Mouse (Mus musculus): ENCODE results near the gene Shkbp1.

Shkbp1 gene

GRCm38 (mm10) chr7:27355745-27356240 lies at the start of gene Shkbp1:
Gene Shkbp1, minus strand, starts transcription at chr7:27356019.
- DNase-seq: peak; percentile 80

- peak in 1 of 2 experiments; percentile 20 for DNase-seq
These were observed 48.6 kb upstream of the Shkbp1 start for GRCm38 (mm10) chr7:27404203-27404942.

DNA sequence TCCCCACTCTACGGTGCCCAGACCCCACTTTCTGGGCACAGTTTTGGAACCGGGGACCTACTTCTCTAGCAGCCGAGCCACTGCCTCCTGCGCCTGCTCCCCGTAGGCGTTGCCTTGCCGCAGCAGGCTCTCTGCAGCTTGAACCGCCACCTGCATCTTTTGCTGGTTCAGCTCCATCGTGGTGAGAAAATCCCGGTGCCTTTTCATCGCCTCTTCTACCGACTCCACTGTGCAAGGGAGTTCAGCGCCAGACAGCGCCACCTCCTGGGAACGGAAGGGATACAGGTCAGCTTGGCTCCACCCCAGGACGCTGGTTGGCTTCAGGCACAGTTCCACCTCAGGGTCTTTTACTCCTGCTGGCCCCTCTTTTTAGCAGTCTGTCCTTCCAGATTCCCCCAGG lies 46.9 kb upstream of the Shkbp1 start:
- DNase-seq: peak; percentile 88

GRCm38 (mm10) chr7:27400545-27400944 lies 44.7 kb upstream of the Shkbp1 start:
- no peak for DNase-seq

GRCm38 (mm10) chr7:27397048-27397949 lies 41.5 kb upstream of the Shkbp1 start:
- DNase-seq: peak in 1 of 2 experiments; percentile 62

GRCm38 (mm10) chr7:27396184-27397047 lies 40.6 kb upstream of the Shkbp1 start:
- peak; percentile 68 to 76 for DNase-seq

- peak; percentile 45 to 55 for DNase-seq
These were observed 39.8 kb upstream of the Shkbp1 start for GRCm38 (mm10) chr7:27395521-27396183.

DNA sequence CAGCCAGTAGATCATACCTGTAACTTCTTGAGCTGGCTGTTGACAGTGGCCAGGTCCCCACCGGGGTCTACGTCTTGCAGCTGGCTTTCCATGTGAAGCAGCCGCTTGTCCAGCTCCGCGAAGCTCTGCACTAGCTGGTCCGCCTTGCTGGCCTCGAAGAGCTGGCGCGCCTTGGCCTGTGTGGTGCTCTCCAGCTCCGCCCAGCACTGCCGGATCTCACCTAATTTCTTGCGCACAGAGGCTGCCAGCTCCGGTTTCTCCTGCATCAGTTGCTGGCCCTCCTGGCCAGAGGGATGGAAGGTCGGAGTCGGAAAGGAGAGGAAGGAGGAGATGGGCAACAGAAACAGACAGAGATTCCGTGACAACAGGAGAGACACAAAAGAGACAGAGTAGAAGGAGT lies 35.6 kb upstream of the Shkbp1 start:
- peak; percentile 47 to 57 for DNase-seq

DNA sequence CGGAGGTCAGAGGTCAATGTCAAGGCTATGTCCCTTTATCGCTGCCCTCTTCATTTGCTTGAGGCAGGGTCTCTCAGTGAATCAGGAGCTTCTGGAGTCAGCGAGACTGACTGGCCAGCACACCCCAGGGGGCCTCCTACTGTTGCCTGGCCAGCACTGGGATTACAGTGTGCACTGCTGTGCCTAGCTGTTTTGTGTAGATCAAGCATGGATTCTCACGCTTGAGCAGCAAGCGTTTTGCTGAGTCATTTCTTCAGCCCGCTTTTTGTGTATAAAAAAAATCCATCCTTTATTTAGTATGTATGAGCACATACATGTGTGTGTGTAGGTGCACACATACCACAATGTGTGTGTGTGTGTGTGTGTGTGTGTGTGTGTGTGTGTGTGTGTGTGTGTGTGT lies 33.4 kb upstream of the Shkbp1 start:
- DNase-seq: no peak

- DNase-seq: peak; percentile 47 to 60
These were observed 28.9 kb upstream of the Shkbp1 start for GRCm38 (mm10) chr7:27384731-27385130.

DNA sequence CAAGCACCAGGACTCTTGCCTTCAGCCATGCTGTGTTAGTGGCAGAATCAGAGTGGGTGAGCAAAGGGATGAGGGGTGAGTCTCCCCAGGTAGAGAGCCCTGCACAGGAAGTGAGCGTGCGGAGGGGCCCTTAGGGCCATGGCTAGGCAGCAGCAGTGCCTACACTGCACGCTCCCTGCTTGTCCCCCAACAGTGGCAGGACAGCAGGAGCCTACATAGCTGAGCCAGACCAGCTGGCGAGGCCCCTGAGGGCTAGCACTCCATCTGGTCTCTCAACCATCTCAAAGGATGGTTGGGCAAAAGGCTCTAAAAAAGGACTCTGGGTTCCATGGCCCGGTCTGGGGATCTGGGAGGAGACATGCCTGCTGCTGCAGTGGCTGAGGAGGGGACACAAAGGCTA lies 28.3 kb upstream of the Shkbp1 start:
- peak; percentile 64 to 71 for DNase-seq

- no peak for DNase-seq
These were observed 27.4 kb upstream of the Shkbp1 start for GRCm38 (mm10) chr7:27383233-27383632.

DNA sequence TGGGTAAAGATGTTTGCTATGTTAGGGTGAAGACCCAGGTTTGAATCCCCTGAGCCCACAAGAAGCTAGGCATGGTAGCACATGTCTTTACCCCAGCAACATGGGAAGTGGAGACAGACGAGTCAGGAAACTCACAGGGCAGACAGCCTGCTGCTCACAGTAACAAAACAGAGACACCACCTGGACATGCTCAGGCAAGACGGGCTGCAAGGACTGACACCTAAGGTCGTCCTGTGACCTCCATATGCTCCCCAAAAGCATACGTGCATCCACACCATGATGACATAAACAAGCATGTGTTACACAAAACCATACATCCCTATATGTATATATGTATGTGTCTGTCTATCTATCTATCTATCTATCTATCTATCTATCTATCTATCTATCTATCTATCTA lies 25.7 kb upstream of the Shkbp1 start:
- DNase-seq: no peak

DNA sequence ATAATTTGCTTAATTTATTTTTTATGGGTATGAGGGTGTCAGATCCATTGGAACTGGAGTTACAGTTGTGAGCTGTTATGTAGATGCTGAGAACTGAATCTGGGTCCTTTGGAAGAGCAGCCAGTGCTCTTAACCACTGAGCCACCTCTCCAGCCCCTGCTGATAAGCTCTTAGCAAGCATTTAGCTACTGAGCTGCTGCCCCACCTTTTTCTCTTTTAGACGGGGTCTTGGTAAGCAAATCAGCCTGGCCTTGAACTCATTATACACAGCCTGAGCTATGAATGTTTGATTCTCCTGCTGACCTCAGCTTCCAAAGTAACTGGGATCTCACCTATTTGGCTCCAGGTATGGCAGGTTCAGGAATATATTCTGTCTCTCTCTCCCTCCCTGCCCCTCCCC lies 25.2 kb upstream of the Shkbp1 start:
- no peak for DNase-seq

- no peak for DNase-seq
These were observed 24.0 kb upstream of the Shkbp1 start for GRCm38 (mm10) chr7:27379836-27380235.

DNA sequence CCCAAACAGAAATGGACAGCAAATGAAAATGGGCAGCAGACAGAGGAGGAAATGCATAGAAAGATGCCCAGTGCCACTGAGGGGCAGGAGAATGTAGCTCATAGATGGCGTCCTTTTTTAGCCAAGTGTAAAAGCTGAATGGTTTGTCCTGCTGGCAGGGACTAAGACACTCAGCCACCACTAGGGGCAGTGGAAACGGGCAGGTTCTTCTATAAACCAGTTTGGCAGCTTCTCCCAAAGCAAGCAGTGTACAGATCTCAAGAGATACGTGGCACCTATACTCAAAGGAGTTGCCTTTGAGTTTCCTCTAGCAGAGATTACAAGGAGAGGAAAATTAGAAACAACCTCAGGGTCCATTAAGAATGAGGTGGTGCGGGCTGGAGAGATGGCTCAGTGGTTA lies 22.6 kb upstream of the Shkbp1 start:
- DNase-seq: peak; percentile 59 to 61

- no peak for DNase-seq
These were observed 19.5 kb upstream of the Shkbp1 start for GRCm38 (mm10) chr7:27375274-27375673.

DNA sequence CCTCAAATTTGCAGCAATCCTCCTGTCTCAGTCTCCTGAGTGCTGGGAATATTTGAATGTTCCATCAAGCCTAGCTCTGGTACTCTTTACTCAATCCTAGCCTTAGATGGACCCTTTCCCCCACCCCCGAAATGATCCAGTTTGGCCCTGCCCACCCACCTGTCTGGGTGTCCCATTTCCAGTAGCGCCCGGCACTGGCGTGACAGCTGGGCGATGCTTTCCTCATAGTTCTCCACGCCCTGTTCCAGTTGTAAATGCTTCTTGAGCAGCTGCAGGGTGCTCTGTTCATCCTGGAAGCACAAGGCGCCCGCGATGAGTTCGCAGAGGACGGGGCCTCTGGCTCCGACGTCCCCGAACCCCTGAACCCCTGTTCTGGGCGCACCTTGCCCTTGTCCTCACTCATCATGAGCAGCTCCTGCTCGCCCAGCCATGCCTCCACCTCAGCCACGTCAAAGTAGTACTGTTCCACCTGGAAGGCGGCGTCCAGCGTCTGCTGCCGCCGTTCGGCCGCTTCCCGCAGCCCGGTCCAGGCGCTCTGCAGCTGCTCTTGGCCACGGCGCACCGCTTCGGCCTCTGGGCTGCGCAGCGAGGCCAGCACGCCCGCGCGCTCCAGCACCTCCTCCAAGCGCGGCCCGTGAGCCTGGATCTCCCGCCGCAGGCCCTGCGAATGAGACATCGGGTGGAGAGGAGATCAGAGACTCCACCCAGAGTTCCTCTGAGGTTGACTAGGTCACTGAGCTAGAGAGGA lies 16.1 kb upstream of the Shkbp1 start:
- no peak for DNase-seq

DNA sequence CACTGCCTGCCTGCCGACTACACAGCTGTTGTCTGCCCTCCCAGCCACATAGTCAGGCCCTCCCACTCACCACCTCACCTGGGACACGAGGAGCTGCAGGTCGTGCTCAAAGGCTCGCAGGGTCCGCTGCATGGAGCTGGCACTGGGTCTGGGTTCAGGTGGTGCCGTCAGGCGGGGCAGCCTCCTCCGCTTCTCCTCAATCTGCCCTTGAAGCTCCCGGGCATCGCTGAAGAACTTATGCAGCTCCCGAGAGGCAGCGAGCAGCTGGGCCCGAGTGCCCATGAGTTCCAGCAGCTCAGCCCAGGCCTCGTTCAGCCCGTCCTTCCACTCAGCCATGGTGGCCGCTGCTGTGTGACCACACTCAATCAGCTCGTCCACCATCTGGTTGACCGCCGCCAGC lies 13.3 kb upstream of the Shkbp1 start:
- no peak for DNase-seq

GRCm38 (mm10) chr7:27367976-27368375 lies 12.2 kb upstream of the Shkbp1 start:
- no peak for DNase-seq

- DNase-seq: no peak
These were observed 10.4 kb upstream of the Shkbp1 start for GRCm38 (mm10) chr7:27366082-27366844.

Data from cerebellum, postnatal 36 days (tissue).